Mouse (Mus musculus) kidney, postnatal 36 days (tissue): ENCODE data around the gene St6galnac3.

Experiments used
- DNase-seq, 2 experiments: peaks; one replicate each; pipeline ENCODE4 v3.0.0; 2021 to 2022; ENCODE audit warnings: mixed read lengths in 2 of 2

The St6galnac3 gene

GRCm38 (mm10) chr3:153337779-153338178, 387.2 kb downstream of the St6galnac3 start:
- no peak for DNase-seq

GRCm38 (mm10) chr3:153337221-153337620, 387.8 kb downstream of the St6galnac3 start:
- DNase-seq, result no peak

GRCm38 (mm10) chr3:153334152-153334825, 390.7 kb downstream of the St6galnac3 start:
- DNase-seq, result no peak

GRCm38 (mm10) chr3:153324307-153324706, 400.7 kb downstream of the St6galnac3 start:
- no peak for DNase-seq

- DNase-seq, result no peak
Measured at GRCm38 (mm10) chr3:153323446-153323845, 401.5 kb downstream of the St6galnac3 start.

GRCm38 (mm10) chr3:153313583-153313982, 411.4 kb downstream of the St6galnac3 start:
- no peak for DNase-seq

- no peak for DNase-seq
Measured at GRCm38 (mm10) chr3:153313167-153313566, 411.8 kb downstream of the St6galnac3 start.

- DNase-seq, result no peak
Measured at GRCm38 (mm10) chr3:153312006-153312405, 413.0 kb downstream of the St6galnac3 start.

GRCm38 (mm10) chr3:153308379-153308778, 416.6 kb downstream of the St6galnac3 start:
- no peak for DNase-seq

GRCm38 (mm10) chr3:153305153-153305552, 419.8 kb downstream of the St6galnac3 start:
- no peak for DNase-seq

- no peak for DNase-seq
Measured at GRCm38 (mm10) chr3:153302376-153302775, 422.6 kb downstream of the St6galnac3 start.

- no peak for DNase-seq
Measured at GRCm38 (mm10) chr3:153296375-153297068, 428.5 kb downstream of the St6galnac3 start.

GRCm38 (mm10) chr3:153292853-153293252, 432.1 kb downstream of the St6galnac3 start:
- no peak for DNase-seq

GRCm38 (mm10) chr3:153292363-153292762, 432.6 kb downstream of the St6galnac3 start:
- DNase-seq, result no peak

- DNase-seq, result no peak
Measured at GRCm38 (mm10) chr3:153291406-153292045, 433.4 kb downstream of the St6galnac3 start.

GRCm38 (mm10) chr3:153289971-153290370, 435.0 kb downstream of the St6galnac3 start:
- DNase-seq, result no peak

- DNase-seq, result no peak
Measured at GRCm38 (mm10) chr3:153287564-153287963, 437.4 kb downstream of the St6galnac3 start.

- no peak for DNase-seq
Measured at GRCm38 (mm10) chr3:153287081-153287480, 437.9 kb downstream of the St6galnac3 start.

- DNase-seq, result no peak
Measured at GRCm38 (mm10) chr3:153282123-153282765, 442.7 kb downstream of the St6galnac3 start.

GRCm38 (mm10) chr3:153278249-153278648, 446.7 kb downstream of the St6galnac3 start:
- DNase-seq, result no peak

- DNase-seq, result no peak
Measured at GRCm38 (mm10) chr3:153277389-153277999, 447.5 kb downstream of the St6galnac3 start.

GRCm38 (mm10) chr3:153276830-153277388, 448.1 kb downstream of the St6galnac3 start:
- no peak for DNase-seq
